Mouse (Mus musculus): Measurements from ENCODE around the gene Hecw2.

- TF ChIP-seq EP300 (optimal IDR thresholded peaks at IDR 0.05): no peak
- no peak for TF ChIP-seq CTCF (IDR thresholded peaks at IDR 0.05; ENCODE audit: low read depth)
These were observed 133.9 kb downstream of the Hecw2 start for GRCm38 (mm10) chr1:54061078-54061477.
